Mouse (Mus musculus) large intestine, adult 2 months (tissue): Measurements from ENCODE around the gene Bpifb9b. TPM values are rescaled to one million over a fixed set of nuclear protein-coding genes. Genes with fewer than 3 reads are reported as not detected.
"Not testable (repeated sequence)": the region's sequence is repeated elsewhere in the genome, so short reads cannot be mapped to it uniquely, and the experiment has no call there.

Experiments used
- DNase-seq: peaks from one replicate; pipeline ENCODE4 v3.0.0-alpha.2; 2012; ENCODE audit warnings: low read depth, low spot score
- WGBS: fragments of 180-500 bp; shearing (Covaris S2); methylation state at CpG from one replicate; pipeline ENCODE4 v1.1.7; 2018; 5-methylcytosine and 5-hydroxymethylcytosine counted together
- polyA plus RNA-seq: library from polyadenylated mRNA; depleted of rRNA; stranded (reverse); fragments of >200 nt; gene quantifications from 2 replicates; pipeline ENCODE4 v1.2.3, GENCODE M21; 2012; rRNA removed

Gene Bpifb9b
- polyA plus RNA-seq = not detected in 2 replicates

DNA sequence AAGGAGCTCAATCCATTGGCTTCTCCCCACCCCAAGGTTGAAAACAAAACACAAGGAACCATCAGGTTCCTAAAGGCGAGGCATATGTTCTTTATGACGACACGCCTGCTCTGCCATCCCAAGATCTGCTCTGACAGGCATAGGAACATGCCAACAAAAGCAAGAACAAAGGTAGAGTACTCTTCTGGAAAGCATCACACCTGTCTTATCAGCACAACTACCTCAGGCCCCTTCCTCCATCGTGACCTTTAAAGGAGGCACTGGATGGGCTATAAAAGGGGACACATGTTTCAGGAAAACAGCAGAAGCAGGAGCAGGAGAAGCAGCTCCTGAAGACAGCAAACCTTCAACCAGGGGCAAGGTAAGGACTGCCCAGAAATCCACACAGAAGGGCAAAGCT is at the start of gene Bpifb9b:
Bpifb9b (plus strand) TSS at position 301 of the 400 bp plus-strand sequence.
- WGBS = 62% methylated on average over 4 of the region's 4 CpGs
- not testable (repeated sequence) for DNase-seq

DNA sequence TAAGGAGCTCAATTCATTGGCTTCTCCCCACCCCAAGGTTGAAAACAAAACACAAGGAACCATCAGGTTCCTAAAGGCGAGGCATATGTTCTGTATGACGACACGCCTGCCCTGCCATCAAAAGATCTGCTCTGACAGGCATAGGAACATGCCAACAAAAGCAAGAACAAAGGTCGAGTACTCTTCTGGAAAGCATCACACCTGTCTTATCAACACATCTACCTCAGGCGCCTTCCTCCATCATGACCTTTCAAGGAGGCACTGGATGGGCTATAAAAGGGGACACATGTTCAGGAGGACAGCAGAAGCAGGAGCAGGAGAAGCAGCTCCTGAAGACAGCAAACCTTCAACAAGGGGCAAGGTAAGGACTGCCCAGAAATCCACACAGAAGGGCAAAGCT is 49.5 kb upstream of the Bpifb9b start, which contains the start of gene Bpifb9a:
Bpifb9a (plus strand) TSS at position 301 of the 400 bp plus-strand sequence.
- DNase-seq = not testable (repeated sequence)
- 52% methylated on average over 5 of the region's 5 CpGs for WGBS

DNA sequence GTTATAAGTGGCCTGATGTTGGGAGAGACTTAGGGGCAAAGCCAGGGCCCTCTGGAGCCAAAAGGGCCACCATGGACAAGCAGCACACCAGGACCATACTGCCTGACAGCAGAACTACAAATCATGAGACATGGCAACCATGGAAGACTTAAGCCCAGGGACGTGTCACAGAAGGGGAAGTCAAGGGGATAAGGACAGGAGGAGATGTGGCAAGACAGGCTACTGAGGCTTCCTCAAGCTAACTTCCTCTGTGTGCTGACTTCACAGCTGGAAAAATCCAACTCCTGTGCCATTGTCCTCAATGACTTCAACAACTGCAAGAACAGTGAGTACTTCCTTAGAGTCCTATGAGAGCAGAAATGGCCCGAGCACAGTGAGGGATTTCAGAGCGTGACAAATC is 42.6 kb upstream of the Bpifb9b start:
- DNase-seq = not testable (repeated sequence)
- WGBS = 75% methylated on average over 3 of the region's 3 CpGs

DNA sequence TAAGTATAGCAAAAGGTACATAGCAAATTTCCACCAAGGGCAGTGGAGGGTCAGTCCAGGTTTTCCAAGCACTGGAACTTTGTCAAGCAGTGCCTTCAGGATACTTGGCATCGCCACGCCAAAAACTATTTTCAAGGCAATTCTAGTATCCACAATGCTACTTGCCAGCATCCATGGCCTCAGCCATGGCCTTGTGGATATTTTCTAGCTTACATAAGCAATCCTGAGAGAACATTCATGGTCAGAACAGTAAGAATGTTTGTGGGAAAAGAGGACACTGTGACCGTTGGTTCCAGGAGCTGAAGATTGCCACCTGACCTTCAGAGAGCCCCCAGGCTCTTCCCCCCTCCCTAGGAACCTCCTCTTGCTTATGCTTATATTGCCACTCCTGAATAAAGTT is 15.2 kb upstream of the Bpifb9b start:
- DNase-seq = not testable (repeated sequence)
- 85% methylated on average over 3 of the region's 3 CpGs for WGBS

DNA sequence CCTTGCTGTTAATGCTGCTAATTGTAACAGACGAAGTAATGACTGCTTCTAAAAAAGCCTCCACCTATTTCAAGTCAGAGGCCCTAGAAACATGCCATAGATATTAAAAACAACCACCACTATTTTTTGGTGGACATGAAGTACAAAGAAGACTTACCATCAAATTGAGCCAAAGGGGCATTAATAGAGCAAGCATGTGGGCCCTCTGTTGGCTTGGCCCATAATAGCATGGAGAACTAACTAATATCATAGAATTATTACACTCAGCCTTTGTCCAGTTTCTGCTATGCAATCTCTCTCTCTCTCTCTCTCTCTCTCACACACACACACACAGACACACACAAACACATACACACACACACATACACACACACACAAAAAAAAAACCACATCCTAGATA is 14.2 kb upstream of the Bpifb9b start:
- no peak for DNase-seq
- 93% methylated on average over 1 of the region's 1 CpGs for WGBS

DNA sequence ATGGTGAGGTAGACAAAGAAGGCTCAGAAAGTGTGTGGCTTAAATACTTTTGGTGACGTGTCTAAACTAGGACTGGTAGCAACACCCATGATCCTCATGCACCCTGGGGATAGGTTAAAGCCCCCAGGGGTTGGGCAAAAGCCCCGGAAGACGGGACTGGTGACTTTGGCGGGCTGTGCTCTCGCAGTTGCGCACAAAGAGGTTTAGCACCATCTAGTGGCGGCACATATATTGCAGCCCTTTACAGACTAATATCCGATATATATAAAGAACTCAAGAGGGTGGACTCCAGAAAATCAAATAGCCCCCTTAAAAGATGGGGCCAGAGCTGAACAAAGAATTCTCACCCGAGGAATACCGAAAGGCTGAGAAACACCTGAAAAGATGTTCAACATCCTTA is 12.3 kb upstream of the Bpifb9b start:
- DNase-seq = not testable (repeated sequence)
- 2% methylated on average over 10 of the region's 10 CpGs for WGBS

DNA sequence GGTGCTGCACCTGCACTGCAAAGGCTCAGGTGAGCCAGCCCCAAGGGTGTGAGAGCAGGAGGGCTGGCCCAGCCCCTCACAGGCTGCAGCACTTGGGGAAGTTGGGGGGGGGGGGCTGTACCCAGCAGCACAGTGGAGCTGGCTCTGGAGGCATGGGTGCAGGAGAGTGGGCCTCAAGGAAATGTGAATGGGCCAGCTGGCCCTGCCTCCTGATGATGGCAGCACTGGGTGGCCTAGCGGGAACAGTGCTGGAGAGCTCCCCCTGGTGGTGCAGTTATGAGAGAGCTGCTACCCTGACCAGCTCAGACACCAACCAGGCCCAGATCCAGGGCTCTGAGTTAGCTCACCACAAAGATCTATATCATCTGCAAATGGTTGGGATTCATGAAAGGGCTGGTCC is 6.5 kb upstream of the Bpifb9b start:
- WGBS = 25% methylated on average over 1 of the region's 1 CpGs
- DNase-seq = peak; percentile 38

DNA sequence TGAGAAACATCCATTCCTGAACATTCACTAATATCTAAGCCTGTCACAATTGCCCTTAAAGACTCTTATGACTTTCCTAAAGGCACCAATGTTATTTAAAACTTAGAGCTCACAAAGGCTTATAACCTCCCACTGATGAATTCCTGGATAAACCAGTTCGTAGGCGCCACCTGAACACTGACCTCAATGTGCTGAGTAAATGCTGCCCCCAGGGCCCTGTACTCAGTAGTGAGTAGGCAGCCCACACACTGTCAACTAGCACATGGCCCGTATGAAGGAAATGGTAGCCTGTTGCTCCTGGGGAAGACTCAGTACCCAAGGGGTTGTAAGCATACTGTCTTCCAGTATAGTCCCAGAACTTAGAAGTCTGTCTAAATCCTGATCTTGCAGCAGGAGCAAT is 5.3 kb upstream of the Bpifb9b start:
- WGBS = 88% methylated on average over 3 of the region's 3 CpGs
- no peak for DNase-seq

DNA sequence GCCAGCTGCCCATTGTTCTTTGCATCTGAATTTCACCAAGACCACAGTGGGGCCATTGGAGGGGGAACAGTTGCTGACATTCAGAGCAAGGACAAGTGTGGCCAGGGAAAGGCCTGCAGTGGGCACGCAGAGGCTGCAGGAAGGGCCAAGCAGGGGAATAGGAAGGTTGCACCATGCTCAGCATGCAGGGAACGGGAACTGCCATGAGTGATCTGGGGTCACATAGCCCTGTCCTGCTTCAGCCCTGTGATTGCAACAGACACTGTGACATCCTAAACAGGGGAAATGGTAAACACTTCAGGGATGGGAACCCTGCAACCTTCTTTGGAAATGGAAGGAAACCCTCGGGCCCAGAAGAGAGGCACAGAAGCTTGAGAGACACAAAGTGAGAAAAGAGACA is 2.4 kb upstream of the Bpifb9b start:
- 83% methylated on average over 1 of the region's 3 CpGs for WGBS
- not testable (repeated sequence) for DNase-seq

DNA sequence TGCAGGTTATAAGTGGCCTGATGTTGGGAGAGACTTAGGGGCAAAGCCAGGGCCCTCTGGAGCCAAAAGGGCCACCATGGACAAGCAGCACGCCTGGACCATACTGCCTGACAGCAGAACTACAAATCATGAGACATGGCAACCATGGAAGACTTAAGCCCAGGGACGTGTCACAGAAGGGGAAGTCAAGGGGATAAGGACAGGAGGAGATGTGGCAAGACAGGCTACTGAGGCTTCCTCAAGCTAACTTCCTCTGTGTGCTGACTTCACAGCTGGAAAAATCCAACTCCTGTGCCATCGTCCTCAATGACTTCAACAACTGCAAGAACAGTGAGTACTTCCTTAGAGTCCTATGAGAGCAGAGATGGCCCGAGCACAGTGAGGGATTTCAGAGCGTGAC is 6.7 kb downstream of the Bpifb9b start:
- WGBS = 66% methylated on average over 5 of the region's 5 CpGs
- DNase-seq = not testable (repeated sequence)

DNA sequence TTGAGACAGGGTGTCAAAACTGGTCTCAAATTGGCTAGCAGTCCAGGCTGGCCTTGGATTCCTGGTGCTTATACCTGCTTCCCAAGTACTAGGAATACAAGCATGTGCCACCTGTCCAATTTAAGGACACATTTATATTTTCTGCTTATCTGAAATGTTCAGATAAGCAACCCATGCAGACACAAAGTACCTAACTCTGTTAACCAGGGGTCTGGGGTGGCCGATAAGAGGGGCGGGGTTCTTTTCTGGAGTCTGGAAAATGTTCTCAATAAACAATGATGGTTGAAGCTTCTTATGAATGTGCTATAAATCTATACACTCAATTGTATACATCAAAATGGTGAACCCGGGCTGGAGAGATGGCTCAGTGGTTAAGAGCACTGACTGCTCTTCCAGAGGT is 19.8 kb downstream of the Bpifb9b start:
- 67% methylated on average over 3 of the region's 3 CpGs for WGBS
- no peak for DNase-seq

DNA sequence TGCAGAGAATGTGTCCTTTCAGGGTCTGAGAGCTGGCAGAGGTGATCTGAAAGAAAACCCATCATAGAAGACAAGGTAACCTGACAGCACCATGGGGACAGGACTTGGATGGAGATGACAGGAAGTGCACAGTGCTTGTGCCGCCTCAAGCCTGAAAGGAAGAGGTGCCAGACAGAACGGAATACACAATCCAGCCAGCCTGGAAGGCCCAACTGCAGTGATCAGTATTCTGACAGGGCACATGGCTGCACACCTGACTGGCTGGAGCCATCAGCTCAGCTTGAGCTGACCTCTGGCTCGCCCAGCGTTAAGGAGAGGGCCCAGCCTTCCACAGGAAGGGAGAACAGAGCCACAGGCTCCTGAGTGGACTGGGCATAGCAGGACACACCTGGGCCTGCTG is 28.5 kb downstream of the Bpifb9b start:
- 89% methylated on average over 4 of the region's 4 CpGs for WGBS
- no peak for DNase-seq

DNA sequence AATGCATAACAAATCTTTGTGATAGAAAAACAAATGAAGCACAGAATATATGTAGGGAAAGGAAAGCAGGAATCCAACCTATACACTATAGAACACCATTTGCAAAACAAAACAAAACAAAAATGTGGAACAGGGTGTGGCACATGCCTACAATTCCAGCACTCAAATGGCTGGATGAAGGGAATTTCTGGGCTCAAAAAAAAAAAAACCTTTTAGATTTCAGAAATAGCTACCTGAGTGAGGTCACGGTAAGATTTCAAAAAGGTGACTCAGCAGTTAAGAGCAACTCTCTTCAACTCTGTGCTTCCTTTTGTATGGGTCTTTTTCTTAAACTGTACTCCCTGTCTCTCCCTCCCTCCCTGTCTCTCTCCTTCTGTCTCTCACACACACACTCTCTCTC is 31.1 kb downstream of the Bpifb9b start:
- no peak for DNase-seq
- 77% methylated on average over 1 of the region's 1 CpGs for WGBS

DNA sequence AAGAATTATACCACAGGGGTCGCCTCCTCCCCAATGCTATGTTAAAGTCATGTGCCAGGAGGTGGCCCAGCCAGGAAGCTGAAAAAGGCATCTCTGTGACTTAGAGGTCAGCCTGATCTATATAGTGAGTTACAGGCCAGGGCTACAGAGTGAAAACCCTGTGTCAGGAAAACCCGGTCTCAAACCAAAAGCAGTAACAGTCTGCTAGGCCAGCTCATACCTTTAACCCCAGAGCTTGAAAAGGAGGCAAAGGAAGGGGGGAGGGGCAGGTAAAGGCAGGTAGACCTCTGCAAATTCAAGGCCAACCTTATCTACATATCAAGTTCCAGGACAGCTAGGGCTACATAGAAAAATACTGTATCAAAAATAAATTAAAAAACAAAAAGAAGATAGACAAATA is 32.3 kb downstream of the Bpifb9b start:
- DNase-seq = no peak
- WGBS = 77% methylated on average over 2 of the region's 2 CpGs

DNA sequence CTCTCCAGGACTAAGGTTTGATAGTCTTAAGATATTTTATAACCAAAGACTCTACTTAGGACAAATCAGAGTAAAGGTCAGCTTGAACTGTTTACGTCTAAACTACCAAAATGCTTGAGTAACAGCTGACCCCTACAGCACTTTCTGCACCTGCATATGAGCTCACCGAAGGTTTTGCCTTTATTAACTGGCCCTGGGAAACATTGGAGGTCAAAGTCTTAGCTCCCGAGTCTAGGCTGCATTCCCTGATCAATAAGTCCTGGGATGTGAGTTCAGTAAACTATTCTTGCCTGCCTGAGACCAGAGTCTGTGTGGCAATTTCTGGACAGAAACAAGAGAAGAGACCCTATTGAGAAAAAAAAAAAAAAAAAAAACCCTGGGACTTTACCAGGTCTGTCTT is 41.1 kb downstream of the Bpifb9b start:
- WGBS = 75% methylated on average over 3 of the region's 3 CpGs
- DNase-seq = no peak

DNA sequence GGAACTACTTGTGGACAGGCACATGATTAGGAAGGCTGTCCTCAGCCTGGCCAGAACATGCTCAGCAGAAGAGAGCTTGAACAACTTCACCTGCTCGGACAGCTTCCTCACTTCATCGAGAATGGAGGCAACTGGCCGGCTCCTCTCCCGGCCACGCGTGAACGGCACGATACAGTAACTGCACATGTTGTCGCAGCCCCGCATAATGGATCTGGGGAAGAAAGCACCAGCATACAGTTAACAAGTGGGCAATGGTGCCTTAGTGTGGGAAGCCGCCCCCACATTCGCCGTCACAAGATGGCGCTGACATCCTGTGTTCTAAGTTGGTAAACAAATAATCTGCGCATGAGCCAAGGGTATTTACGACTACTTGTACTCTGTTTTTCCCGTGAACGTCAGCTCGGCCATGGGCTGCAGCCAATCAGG is 47.0 kb downstream of the Bpifb9b start:
- DNase-seq = not testable (repeated sequence)
- WGBS = 72% methylated on average over 15 of the region's 19 CpGs

DNA sequence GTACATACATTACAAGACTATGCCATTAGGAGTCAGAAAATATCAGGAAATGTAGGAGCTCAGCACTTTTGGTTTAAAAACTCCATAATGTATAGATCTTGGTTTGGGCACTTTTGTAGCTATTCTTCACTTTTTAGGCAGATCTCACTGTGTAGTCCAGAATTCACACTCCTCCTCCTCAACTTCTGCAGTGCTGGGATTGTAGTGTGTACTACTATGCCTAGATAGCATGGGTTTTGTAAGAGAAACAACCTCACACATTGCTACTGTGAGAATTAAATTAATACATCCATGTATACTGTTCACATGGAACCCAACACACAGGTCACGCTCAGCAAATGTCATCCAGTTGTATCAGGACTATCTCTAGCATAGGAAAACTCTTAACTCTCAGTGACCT is 60.5 kb downstream of the Bpifb9b start:
- WGBS = 88% methylated on average over 1 of the region's 1 CpGs
- DNase-seq = no peak

Other genes with a start within 250 kb of the Bpifb9b start
- not detected in 2 replicates for gene Bpifa3, start 176.9 kb upstream of the Bpifb9b start, polyA plus RNA-seq
- gene Bpifa1, start 164.3 kb upstream of the Bpifb9b start, polyA plus RNA-seq = not detected in 2 replicates
- not detected in 2 replicates for gene Bpifa5, start 144.6 kb upstream of the Bpifb9b start, polyA plus RNA-seq
- not detected in 2 replicates for gene Bpifb1, start 116.4 kb upstream of the Bpifb9b start, polyA plus RNA-seq
- gene Bpifb5, start 83.5 kb upstream of the Bpifb9b start, polyA plus RNA-seq = 0.05 and 0.08 TPM in 2 replicates
- not detected in 2 replicates for gene Bpifb9a, start 49.4 kb upstream of the Bpifb9b start, polyA plus RNA-seq
- gene Cdk5rap1, start 65.8 kb downstream of the Bpifb9b start, polyA plus RNA-seq = 10.7 and 12.1 TPM in 2 replicates
- 9.9 and 13.8 TPM in 2 replicates for gene Snta1, start 100.9 kb downstream of the Bpifb9b start, polyA plus RNA-seq
- gene Cbfa2t2, start 129.3 kb downstream of the Bpifb9b start, polyA plus RNA-seq = 5.9 and 11.6 TPM in 2 replicates
- gene 1700003F12Rik, start 239.9 kb downstream of the Bpifb9b start, polyA plus RNA-seq = not detected in 2 replicates
- not detected in 2 replicates for gene Actl10, start 244.5 kb downstream of the Bpifb9b start, polyA plus RNA-seq